Mouse (Mus musculus): ENCODE results near the gene Nutf2. TPM values are rescaled to one million over a fixed set of nuclear protein-coding genes. Genes with fewer than 3 reads are reported as not detected.
"Not testable (repeated sequence)": the region's sequence is repeated elsewhere in the genome, so short reads cannot be mapped to it uniquely, and the experiment has no call there.

Nutf2 gene
- polyA plus RNA-seq, 1 experiment from 2014 or later = 265 TPM

GRCm38 (mm10) chr8:105826379-105826778, 34.0 kb upstream of the Nutf2 start:
- ATAC-seq (replicated peaks; ENCODE audit: insufficient number of reproducible peaks, low FRiP score, low TSS enrichment) = no peak
- Histone ChIP-seq H3K4me1 (ENCODE audit: control insufficient read depth, insufficient read depth, low read length) (peaks cover 7% of the 10 kb centered on the region), H3K9ac (ENCODE audit: low read depth, low read length) (peak overlapping the region; percentile 93), H3K4me3 (ENCODE audit: low read depth, low read length) (peak overlapping the region; percentile 99), H3K36me3 (ENCODE audit: control insufficient read depth, insufficient read depth, low read length) (peaks cover 8% of the 10 kb centered on the region), H3K27ac (ENCODE audit: low read depth, low read length) (peak overlapping the region; percentile 60; the same call in 1 of the 2 replicates), H3K9me3 (replicated peaks; ENCODE audit: control insufficient read depth, low read length) (no peaks in the 10 kb centered on the region), H3K4me2 (peak overlapping the region; percentile 90), H3K27me3 (ENCODE audit: control insufficient read depth, insufficient read depth, low read length) (no peaks in the 10 kb centered on the region)
- WGBS (ENCODE audit: insufficient replicate concordance) = 4% methylated on average over 4 of the region's 4 CpGs

- peaks cover 2% of the 10 kb centered on the region for H3K36me3 ChIP-seq (ENCODE audit: control insufficient read depth, insufficient read depth, low read length)
- peak within 1 kb of the TSS; percentile 99 for H3K4me3 ChIP-seq (ENCODE audit: low read depth, low read length)
- H3K9me3 ChIP-seq (replicated peaks; ENCODE audit: control insufficient read depth, low read length) = no peaks in the 10 kb centered on the region
- peak; percentile 97 for ATAC-seq (replicated peaks; ENCODE audit: insufficient number of reproducible peaks, low FRiP score, low TSS enrichment)
- WGBS (ENCODE audit: insufficient replicate concordance) = under 1% methylated on average over 52 of the region's 52 CpGs
- H3K27ac ChIP-seq (ENCODE audit: low read depth, low read length) = peak within 1 kb of the TSS; percentile 60
- H3K27me3 ChIP-seq (ENCODE audit: control insufficient read depth, insufficient read depth, low read length) = no peaks in the 10 kb centered on the region
- H3K4me1 ChIP-seq (ENCODE audit: control insufficient read depth, insufficient read depth, low read length) = peaks cover 7% of the 10 kb centered on the region
- peak within 1 kb of the TSS; percentile 90 for H3K4me2 ChIP-seq
- H3K9ac ChIP-seq (ENCODE audit: low read depth, low read length) = peak within 1 kb of the TSS; percentile 93
Observed at GRCm38 (mm10) chr8:105826861-105827848, 33.2 kb upstream of the Nutf2 start, which contains the start of the genes Ranbp10 and Tsnaxip1. TSS of gene Ranbp10 (minus strand) at chr8:105827350. TSS of gene Tsnaxip1 (plus strand) at chr8:105827731.

- H3K4me1 ChIP-seq (ENCODE audit: control insufficient read depth, insufficient read depth, low read length); H3K27me3 ChIP-seq (ENCODE audit: control insufficient read depth, insufficient read depth, low read length); H3K36me3 ChIP-seq (ENCODE audit: control insufficient read depth, insufficient read depth, low read length); H3K4me3 ChIP-seq (ENCODE audit: low read depth, low read length); H3K9me3 ChIP-seq (replicated peaks; ENCODE audit: control insufficient read depth, low read length); ATAC-seq (replicated peaks; ENCODE audit: insufficient number of reproducible peaks, low FRiP score, low TSS enrichment); H3K27ac ChIP-seq (ENCODE audit: low read depth, low read length); H3K9ac ChIP-seq (ENCODE audit: low read depth, low read length); H3K4me2 ChIP-seq: not testable (repeated sequence)
- WGBS (ENCODE audit: insufficient replicate concordance) = 73% methylated on average over 2 of the region's 2 CpGs
Observed at GRCm38 (mm10) chr8:105833740-105834139, 26.6 kb upstream of the Nutf2 start.

- Histone ChIP-seq H3K27me3 (ENCODE audit: control insufficient read depth, insufficient read depth, low read length) (no peaks in the 10 kb centered on the region), H3K4me3 (ENCODE audit: low read depth, low read length) (no peak overlapping the region), H3K36me3 (ENCODE audit: control insufficient read depth, insufficient read depth, low read length) (no peaks in the 10 kb centered on the region), H3K9me3 (replicated peaks; ENCODE audit: control insufficient read depth, low read length) (no peaks in the 10 kb centered on the region), H3K9ac (ENCODE audit: low read depth, low read length) (no peak overlapping the region), H3K27ac (ENCODE audit: low read depth, low read length) (no peak overlapping the region), H3K4me1 (ENCODE audit: control insufficient read depth, insufficient read depth, low read length) (no peaks in the 10 kb centered on the region), H3K4me2 (no peak overlapping the region)
- ATAC-seq (replicated peaks; ENCODE audit: insufficient number of reproducible peaks, low FRiP score, low TSS enrichment) = no peak
- WGBS (ENCODE audit: insufficient replicate concordance) = 28% methylated on average over 11 of the region's 11 CpGs
Observed at GRCm38 (mm10) chr8:105835318-105835717, 25.1 kb upstream of the Nutf2 start.

GRCm38 (mm10) chr8:105836991-105837390, 23.4 kb upstream of the Nutf2 start:
- no peaks in the 10 kb centered on the region for H3K36me3 ChIP-seq (ENCODE audit: control insufficient read depth, insufficient read depth, low read length)
- H3K4me2 ChIP-seq = no peak overlapping the region
- no peak for ATAC-seq (replicated peaks; ENCODE audit: insufficient number of reproducible peaks, low FRiP score, low TSS enrichment)
- no peak overlapping the region for H3K9ac ChIP-seq (ENCODE audit: low read depth, low read length)
- no peak overlapping the region for H3K27ac ChIP-seq (ENCODE audit: low read depth, low read length)
- H3K27me3 ChIP-seq (ENCODE audit: control insufficient read depth, insufficient read depth, low read length) = no peaks in the 10 kb centered on the region
- 83% methylated on average over 6 of the region's 6 CpGs for WGBS (ENCODE audit: insufficient replicate concordance)
- no peak overlapping the region for H3K4me3 ChIP-seq (ENCODE audit: low read depth, low read length)
- no peaks in the 10 kb centered on the region for H3K4me1 ChIP-seq (ENCODE audit: control insufficient read depth, insufficient read depth, low read length)
- no peaks in the 10 kb centered on the region for H3K9me3 ChIP-seq (replicated peaks; ENCODE audit: control insufficient read depth, low read length)

- Histone ChIP-seq H3K36me3 (ENCODE audit: control insufficient read depth, insufficient read depth, low read length) (peaks cover 6% of the 10 kb centered on the region), H3K27ac (ENCODE audit: low read depth, low read length) (no peak overlapping the region), H3K4me1 (ENCODE audit: control insufficient read depth, insufficient read depth, low read length) (no peaks in the 10 kb centered on the region), H3K4me2 (no peak overlapping the region), H3K4me3 (ENCODE audit: low read depth, low read length) (no peak overlapping the region), H3K9me3 (replicated peaks; ENCODE audit: control insufficient read depth, low read length) (no peaks in the 10 kb centered on the region), H3K9ac (ENCODE audit: low read depth, low read length) (no peak overlapping the region), H3K27me3 (ENCODE audit: control insufficient read depth, insufficient read depth, low read length) (no peaks in the 10 kb centered on the region)
- ATAC-seq (replicated peaks; ENCODE audit: insufficient number of reproducible peaks, low FRiP score, low TSS enrichment) = no peak
- 89% methylated on average over 5 of the region's 5 CpGs for WGBS (ENCODE audit: insufficient replicate concordance)
Observed at GRCm38 (mm10) chr8:105839209-105839608, 21.2 kb upstream of the Nutf2 start.

- Histone ChIP-seq H3K4me1 (ENCODE audit: control insufficient read depth, insufficient read depth, low read length) (peaks cover 6% of the 10 kb centered on the region), H3K27me3 (ENCODE audit: control insufficient read depth, insufficient read depth, low read length) (no peaks in the 10 kb centered on the region), H3K9ac (ENCODE audit: low read depth, low read length) (peak overlapping the region; percentile 34; the same call in 1 of the 2 replicates), H3K27ac (ENCODE audit: low read depth, low read length) (peak overlapping the region; percentile 62; the same call in 1 of the 2 replicates), H3K36me3 (ENCODE audit: control insufficient read depth, insufficient read depth, low read length) (peaks cover 37% of the 10 kb centered on the region), H3K4me3 (ENCODE audit: low read depth, low read length) (no peak overlapping the region), H3K4me2 (no peak overlapping the region), H3K9me3 (replicated peaks; ENCODE audit: control insufficient read depth, low read length) (no peaks in the 10 kb centered on the region)
- WGBS (ENCODE audit: insufficient replicate concordance) = 75% methylated on average over 11 of the region's 11 CpGs
- ATAC-seq (replicated peaks; ENCODE audit: insufficient number of reproducible peaks, low FRiP score, low TSS enrichment) = 0 out of 2 replicates have a peak, but pooled peaks have one; percentile 9
Observed at GRCm38 (mm10) chr8:105846678-105847077, 13.7 kb upstream of the Nutf2 start.

GRCm38 (mm10) chr8:105850014-105850413, 10.4 kb upstream of the Nutf2 start:
- H3K36me3 ChIP-seq (ENCODE audit: control insufficient read depth, insufficient read depth, low read length) = peaks cover 23% of the 10 kb centered on the region
- no peak overlapping the region for H3K27ac ChIP-seq (ENCODE audit: low read depth, low read length)
- no peak overlapping the region; the same call in 1 of the 2 replicates for H3K4me2 ChIP-seq
- no peak overlapping the region for H3K4me3 ChIP-seq (ENCODE audit: low read depth, low read length)
- H3K4me1 ChIP-seq (ENCODE audit: control insufficient read depth, insufficient read depth, low read length) = peaks cover 6% of the 10 kb centered on the region
- no peaks in the 10 kb centered on the region for H3K9me3 ChIP-seq (replicated peaks; ENCODE audit: control insufficient read depth, low read length)
- WGBS (ENCODE audit: insufficient replicate concordance) = 82% methylated on average over 4 of the region's 4 CpGs
- no peak for ATAC-seq (replicated peaks; ENCODE audit: insufficient number of reproducible peaks, low FRiP score, low TSS enrichment)
- no peaks in the 10 kb centered on the region for H3K27me3 ChIP-seq (ENCODE audit: control insufficient read depth, insufficient read depth, low read length)
- no peak overlapping the region for H3K9ac ChIP-seq (ENCODE audit: low read depth, low read length)
